Mouse (Mus musculus): ENCODE data around the gene Trim27.

- TF ChIP-seq GATA1 (IDR thresholded peaks at IDR 0.05; ENCODE audit: low read length) (no peak), TAL1 (IDR thresholded peaks at IDR 0.05; ENCODE audit: low read length) (no peak)
Measured at GRCm38 (mm10) chr13:21169121-21169656, 10.1 kb upstream of the Trim27 start.

Measured in erythroblast, embryonic 14.5 days (primary cell).